Mouse (Mus musculus) lung, postnatal 0 days (tissue): ENCODE data around the gene Milr1.

Experiments
- CTCF ChIP-seq: IDR thresholded peaks from 2 replicates; pipeline ENCODE4 v1.5.1; 2016; ENCODE audit warnings: antibody characterized with exemption, mild to moderate bottlenecking
- EP300 ChIP-seq: IDR thresholded peaks from 2 replicates; pipeline ENCODE4 v1.6.1; 2016; ENCODE audit warnings: antibody characterized with exemption, mild to moderate bottlenecking, control low read depth

DNA sequence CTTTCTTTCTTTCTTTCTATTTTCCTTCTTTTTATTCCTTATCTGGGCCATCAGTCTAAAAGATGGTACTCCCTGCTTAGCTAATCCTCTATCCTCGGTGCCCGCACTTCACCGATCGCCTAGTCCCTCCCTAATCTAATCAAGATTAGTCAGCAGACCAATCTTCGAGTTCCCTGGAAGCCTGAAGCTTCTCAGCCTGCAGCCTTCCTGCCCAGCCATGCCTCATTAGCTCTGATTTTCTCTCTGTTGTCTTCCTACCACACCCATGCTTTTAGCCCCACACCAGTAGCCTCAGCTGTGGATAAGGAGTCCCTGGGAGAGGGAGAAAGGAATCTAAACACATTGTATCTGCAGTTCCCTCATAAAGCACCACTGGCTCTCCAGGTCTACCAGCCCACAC, 4.6 kb downstream of the Milr1 start:
- no peak for TF ChIP-seq EP300
- TF ChIP-seq CTCF, result no peak
